Mouse (Mus musculus): ENCODE measurements at regions not wholly inside any gene's neighbourhood (a gene's known extent, or its start where the extent isn't known, plus 50 kb on each side); places are given as distances from the start of the nearest gene placed in this dataset.
A peak's percentile ranks its signal among the peaks of the same experiment; 100 is the strongest.

GRCm38 (mm10) chr9:103813791-103814190, 52.2 kb upstream of the Tmem108 start:
- DNase-seq (ENCODE audit: low spot score in 2 of 2): no peak
- TF ChIP-seq CTCF (conservative IDR thresholded peaks at IDR 0.05): no peak
- Histone ChIP-seq H3K4me3 (no peak overlapping the region), H3K27ac (no peak overlapping the region)

- no peak for TF ChIP-seq CTCF (conservative IDR thresholded peaks at IDR 0.05)
- Histone ChIP-seq H3K27ac (no peak overlapping the region), H3K4me3 (no peak overlapping the region)
- no peak for DNase-seq (ENCODE audit: low spot score in 2 of 2)
Observed at GRCm38 (mm10) chr9:103818998-103819397, 57.4 kb upstream of the Tmem108 start.

DNA sequence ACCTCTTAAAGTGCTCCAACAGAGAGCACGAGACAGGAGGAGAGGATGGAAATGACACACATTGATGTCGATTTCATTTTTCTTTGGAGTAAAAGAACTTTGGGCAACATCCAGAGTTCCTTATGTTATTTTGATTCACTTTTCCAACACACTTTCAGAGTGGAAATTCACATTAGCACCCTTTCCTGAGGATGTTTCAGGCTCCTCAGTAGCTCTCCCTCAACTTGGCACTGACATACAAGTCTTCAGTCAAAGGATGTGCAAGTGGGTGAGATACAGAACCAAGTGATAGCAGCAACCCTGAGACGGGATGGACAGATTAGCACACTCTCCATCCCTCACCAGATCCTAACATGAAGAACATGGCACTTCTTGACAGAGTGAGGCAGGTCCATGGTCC, 60.0 kb upstream of the Tmem108 start:
- Histone ChIP-seq H3K4me3 (no peak overlapping the region), H3K27ac (no peak overlapping the region)
- DNase-seq (ENCODE audit: low spot score in 2 of 2): no peak
- TF ChIP-seq CTCF (conservative IDR thresholded peaks at IDR 0.05): no peak

DNA sequence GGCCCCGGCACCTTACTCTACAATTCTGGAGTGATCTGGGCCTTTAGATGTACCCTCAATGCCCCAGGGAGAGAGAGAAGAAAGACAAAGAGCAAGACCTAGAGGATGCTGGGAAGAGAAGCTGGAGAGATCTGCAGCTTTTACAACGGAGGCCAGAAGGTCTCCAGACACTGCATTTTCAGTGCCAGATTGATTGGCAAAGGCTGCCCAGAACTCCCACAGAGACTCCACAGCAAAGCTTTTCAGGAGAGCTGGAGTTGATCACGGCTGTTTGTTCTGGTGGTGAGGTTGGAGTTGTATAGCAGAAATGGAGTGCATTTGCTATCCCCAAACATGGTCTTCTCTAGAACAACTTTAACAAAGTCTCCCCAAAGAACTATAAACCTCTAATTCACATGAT, 61.9 kb upstream of the Tmem108 start:
- no peak for DNase-seq (ENCODE audit: low spot score in 2 of 2)
- Histone ChIP-seq H3K27ac (no peak overlapping the region), H3K4me3 (no peak overlapping the region)
- no peak for TF ChIP-seq CTCF (conservative IDR thresholded peaks at IDR 0.05)

DNA sequence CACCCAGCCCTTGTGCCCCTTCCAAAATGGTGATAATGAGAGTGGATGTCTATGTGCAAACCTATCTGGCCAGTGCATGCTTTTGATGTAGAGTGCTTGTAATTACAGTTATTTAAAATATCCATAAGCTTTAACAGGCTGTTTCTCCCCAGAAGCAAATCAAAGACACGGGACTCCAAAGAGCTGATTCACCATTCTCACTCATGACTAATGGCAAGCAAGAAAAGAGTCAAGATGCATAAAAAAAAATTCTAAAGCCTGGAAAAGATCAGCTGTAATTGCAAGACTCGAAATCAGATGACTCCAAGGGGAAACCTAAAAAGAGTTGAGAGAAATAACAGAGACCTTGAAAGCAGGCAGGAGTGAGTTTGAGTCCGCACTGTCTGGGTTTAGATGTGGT, 79.6 kb upstream of the Tmem108 start:
- H3K4me3 ChIP-seq: no peak overlapping the region
- no peak overlapping the region for H3K27ac ChIP-seq
- no peak for DNase-seq (ENCODE audit: low spot score in 2 of 2)
- no peak for TF ChIP-seq CTCF (conservative IDR thresholded peaks at IDR 0.05)

GRCm38 (mm10) chr9:103843836-103844235, 82.2 kb upstream of the Tmem108 start:
- DNase-seq (ENCODE audit: low spot score in 2 of 2): no peak
- H3K27ac ChIP-seq: no peak overlapping the region
- no peak overlapping the region for H3K4me3 ChIP-seq
- no peak for TF ChIP-seq CTCF (conservative IDR thresholded peaks at IDR 0.05)

GRCm38 (mm10) chr9:103845916-103846457, 84.3 kb upstream of the Tmem108 start:
- peak in 1 of 2 experiments; percentile 32 for DNase-seq (ENCODE audit: low spot score in 2 of 2)
- Histone ChIP-seq H3K4me3 (no peak overlapping the region), H3K27ac (peak overlapping the region; percentile 89)
- no peak for TF ChIP-seq CTCF (conservative IDR thresholded peaks at IDR 0.05)

DNA sequence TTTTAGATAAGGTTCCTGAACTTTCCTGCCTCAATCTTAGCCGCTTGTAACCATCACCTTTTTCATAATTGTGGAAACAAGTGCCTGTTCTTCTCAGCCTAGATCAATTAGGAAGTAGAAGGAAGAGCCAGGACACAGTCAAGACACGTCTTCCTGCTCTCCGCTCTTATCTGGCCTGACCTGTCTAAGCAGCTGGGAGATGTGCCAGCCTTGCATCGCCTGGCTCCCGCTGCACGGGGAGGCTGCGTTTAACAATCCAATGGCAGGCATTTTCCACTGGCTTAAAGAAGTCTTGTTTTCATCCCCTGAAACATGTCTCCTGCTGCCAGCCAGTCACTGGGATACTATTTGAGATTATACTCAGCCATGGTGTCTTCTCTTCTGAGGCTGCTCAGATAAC, 86.3 kb upstream of the Tmem108 start:
- TF ChIP-seq CTCF (conservative IDR thresholded peaks at IDR 0.05): no peak
- Histone ChIP-seq H3K4me3 (no peak overlapping the region), H3K27ac (no peak overlapping the region)
- no peak for DNase-seq (ENCODE audit: low spot score in 2 of 2)

- Histone ChIP-seq H3K27ac (no peak overlapping the region), H3K4me3 (no peak overlapping the region)
- no peak for DNase-seq (ENCODE audit: low spot score in 2 of 2)
- no peak for TF ChIP-seq CTCF (conservative IDR thresholded peaks at IDR 0.05)
Observed at GRCm38 (mm10) chr9:103849079-103849478, 87.4 kb upstream of the Tmem108 start.

DNA sequence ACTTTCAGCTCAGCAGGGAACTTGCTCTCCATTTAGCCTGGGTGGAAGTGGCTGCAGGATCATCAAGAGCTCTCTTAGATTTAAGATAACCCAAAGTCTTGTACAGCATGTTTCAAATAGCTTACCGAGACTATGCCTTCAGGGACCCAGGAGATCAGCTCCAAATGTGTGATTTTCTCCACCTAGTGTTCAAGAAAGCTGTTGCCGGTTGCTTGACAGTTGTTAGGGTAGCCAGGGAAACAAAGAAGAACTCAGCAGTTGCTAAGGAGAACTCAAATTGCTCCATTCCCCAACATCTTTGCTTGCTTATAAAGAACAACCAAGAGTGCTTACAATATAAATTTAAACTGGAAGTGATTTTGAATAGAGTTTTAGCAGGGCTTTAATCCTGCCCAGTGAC, 91.1 kb upstream of the Tmem108 start:
- Histone ChIP-seq H3K4me3 (no peak overlapping the region), H3K27ac (no peak overlapping the region)
- no peak for DNase-seq (ENCODE audit: low spot score in 2 of 2)
- peak; percentile 12; the same call in 1 of the 2 replicates for TF ChIP-seq CTCF (conservative IDR thresholded peaks at IDR 0.05)

DNA sequence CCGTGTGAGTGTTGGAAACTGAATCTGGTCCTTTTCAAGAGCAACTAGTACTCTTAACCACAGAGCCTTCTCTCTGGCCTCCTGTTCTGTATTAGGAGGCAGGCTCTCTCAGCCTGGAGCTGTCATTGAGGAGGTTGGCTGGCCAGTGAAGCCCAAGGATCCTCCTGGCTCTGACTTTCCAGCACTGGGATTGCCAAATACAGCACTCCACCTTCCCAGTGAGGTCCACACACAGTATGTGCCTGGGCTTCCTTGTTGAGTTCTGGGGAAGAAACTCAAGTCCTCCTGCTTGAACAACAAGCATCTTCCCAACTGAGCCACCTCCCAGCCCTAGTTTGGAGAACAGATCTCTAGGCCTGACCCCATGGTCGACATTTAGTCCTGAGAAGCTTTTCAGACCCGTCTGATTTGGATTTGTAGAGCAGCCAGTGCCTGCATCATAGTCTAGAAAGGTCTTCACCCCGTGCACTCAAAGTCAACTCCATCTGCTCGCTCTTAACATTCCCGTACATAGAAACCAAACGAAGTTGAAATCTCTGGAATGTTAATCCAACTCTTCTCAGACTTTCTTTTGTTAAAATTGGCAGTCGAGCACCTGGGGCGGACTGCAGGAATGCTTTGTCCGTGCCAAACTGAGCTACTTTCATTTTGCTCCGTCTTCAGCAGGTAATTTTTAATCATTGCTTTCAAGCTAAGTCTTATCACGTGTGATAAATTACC, 99.2 kb upstream of the Tmem108 start:
- no peak for DNase-seq (ENCODE audit: low spot score in 2 of 2)
- TF ChIP-seq CTCF (conservative IDR thresholded peaks at IDR 0.05): no peak

DNA sequence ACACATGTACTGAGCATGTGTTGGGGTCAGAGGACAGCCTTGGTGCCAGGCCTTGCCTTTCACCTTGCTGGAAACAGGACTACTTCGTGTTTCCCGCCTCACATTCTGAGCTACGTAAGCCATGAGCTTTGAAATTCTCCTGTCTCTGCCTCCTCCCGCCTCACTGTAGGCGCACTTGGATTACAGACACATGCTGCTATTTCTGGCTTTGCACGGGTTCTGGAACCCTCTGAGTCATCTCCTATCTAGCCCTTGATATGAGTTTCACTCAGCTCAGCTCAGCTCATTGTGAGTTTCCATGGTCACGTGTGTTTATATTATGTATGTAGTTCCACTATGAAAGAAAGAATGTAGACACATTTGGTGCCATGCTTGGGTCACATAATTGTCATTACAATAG, 100.9 kb upstream of the Tmem108 start:
- no peak for TF ChIP-seq CTCF (conservative IDR thresholded peaks at IDR 0.05)
- Histone ChIP-seq H3K4me3 (no peak overlapping the region), H3K27ac (no peak overlapping the region)
- DNase-seq (ENCODE audit: low spot score in 2 of 2): peak in 1 of 2 experiments; percentile 8

More for the DNA sequence above, 99.2 kb upstream of the Tmem108 start:
- Histone ChIP-seq H3K27ac (no peak overlapping the region), H3K4me3 (no peak overlapping the region)

GRCm38 (mm10) chr9:103867433-103868209, 106.0 kb upstream of the Tmem108 start:
- H3K4me3 ChIP-seq: no peak overlapping the region
- peak in 1 of 2 experiments; percentile 23 for DNase-seq (ENCODE audit: low spot score in 2 of 2)
- H3K27ac ChIP-seq: peak overlapping the region; percentile 36; the same call in 1 of the 2 replicates
- no peak for TF ChIP-seq CTCF (conservative IDR thresholded peaks at IDR 0.05)

Measured in layer of hippocampus, adult 2 months (tissue).